Mouse (Mus musculus): ENCODE data around the gene Gclm. TPM values are rescaled to one million over a fixed set of nuclear protein-coding genes. Genes with fewer than 3 reads are reported as not detected.
"Not testable (repeated sequence)": the region's sequence is repeated elsewhere in the genome, so short reads cannot be mapped to it uniquely, and the experiment has no call there.

The Gclm gene
- total RNA-seq, 2 experiments from 2014 or later: 65.5 to 95.4 TPM

DNA sequence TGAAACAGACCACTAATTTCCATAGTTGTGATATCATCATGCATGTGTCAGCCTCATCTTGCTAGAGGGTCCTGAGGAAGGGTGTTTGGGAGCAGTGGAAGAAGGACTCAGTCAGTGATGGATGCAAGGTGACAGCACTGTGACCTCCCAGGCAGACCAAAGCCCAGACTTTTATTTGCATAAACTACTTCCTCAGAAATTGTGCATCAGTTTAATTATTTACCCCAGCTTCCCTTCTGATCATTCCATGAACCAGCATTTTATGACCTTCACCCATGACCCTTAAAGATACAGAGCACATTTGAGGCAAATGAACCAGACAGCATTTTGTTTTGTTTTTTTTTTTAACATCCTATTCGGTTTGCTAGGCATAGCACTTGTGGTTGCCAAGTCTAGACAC lies 9.6 kb upstream of the Gclm start:
- DNase-seq (ENCODE audit: extremely low spot score in 1 of 2, low spot score in 1 of 2): no peak

DNA sequence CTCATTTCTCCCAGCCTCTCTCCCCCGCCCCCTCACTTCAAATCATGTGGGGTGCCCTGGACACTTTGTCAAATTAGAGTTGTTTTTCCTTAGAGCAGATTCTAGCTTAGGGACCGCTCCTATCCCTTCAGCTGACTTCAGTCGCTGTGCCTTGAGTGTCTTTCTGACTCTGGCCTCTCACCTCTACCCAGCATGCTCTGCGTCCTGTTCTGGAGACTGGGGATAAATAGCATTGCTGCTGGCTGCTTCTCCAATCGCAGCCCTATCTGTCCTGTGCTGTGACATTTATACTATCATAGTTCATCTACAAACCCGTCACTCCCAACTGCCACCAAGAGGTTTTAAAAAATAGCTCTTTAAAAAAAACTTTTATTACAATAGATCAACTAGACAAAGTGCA lies 2.5 kb upstream of the Gclm start:
- no peak for DNase-seq (ENCODE audit: extremely low spot score in 1 of 2, low spot score in 1 of 2)

DNA sequence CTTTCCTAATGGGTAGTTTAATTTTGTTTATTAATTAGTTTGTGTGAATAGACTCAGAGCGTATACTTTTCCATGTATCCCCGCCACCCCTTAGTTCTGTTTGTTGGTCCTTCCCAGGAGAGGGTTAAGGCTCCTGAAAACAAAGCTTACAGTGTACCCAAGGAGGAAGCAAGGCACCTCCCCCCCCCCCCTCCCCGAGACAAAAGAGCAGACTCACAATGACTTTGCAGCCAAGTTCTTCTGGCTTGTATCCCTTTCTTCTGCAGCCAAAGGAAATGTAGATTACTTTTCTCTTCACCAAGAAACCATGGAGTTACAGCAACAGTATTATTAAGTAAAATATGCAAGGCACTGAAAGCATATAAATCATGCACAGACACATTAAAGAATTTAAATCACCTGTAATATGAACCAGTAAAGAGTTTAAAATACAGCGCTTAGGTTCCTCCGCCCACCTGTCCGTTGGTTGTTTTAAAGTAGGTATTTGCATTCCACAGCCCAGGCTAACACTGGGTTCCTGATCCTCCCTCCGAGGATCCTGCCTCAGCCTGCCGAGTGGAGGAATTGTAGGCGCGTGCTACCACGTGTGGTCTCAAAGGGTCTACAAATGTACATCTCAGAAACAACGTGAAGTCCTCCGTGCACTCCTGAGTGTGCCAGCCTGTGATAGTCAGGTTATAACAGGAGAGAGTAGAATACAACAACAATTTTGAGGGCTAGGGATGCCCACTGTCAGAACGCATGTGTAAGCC lies 1.8 kb upstream of the Gclm start:
- no peak for DNase-seq (ENCODE audit: extremely low spot score in 1 of 2, low spot score in 1 of 2)

DNA sequence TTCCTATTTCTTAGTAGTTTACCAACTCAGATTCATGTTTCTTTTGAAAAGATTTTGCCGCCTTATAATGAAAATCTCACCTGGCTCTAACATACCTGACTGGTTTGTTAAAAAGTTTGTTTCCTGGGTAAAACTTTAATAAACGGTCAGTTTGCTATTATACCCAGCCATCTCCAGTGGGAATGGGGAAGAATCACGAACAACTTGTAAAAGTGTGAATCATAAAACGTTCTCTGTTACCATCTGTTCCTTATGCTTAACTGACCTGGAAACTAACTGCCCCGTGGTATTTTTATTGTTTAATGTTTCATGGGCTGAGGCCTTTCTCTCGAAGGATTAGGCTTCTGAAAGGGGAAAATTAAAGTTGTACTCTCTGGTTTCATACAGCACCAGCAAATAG lies 598 bp upstream of the Gclm start:
- no peak for DNase-seq (ENCODE audit: extremely low spot score in 1 of 2, low spot score in 1 of 2)

DNA sequence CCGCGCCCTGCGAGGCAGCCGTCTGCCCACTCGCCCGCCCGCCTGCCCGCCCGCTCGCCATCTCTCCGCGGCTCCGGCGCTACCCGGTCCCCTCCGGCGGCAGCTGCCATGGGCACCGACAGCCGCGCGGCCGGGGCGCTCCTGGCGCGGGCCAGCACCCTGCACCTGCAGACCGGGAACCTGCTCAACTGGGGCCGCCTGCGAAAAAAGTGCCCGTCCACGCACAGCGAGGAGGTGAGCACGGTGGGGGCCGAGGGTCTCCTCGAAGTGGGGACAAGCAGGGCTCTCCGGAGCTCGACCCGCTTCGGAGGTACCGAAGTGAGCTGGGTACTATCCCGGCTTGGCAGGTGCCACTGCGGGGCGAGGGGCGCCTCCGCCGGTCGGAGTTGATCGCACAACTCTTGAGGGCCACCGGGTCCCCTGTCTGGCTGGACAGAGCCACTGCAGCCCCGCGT lies 548 bp downstream of the Gclm start:
- DNase-seq (ENCODE audit: extremely low spot score in 1 of 2, low spot score in 1 of 2): peak; percentile 30 to 50

DNA sequence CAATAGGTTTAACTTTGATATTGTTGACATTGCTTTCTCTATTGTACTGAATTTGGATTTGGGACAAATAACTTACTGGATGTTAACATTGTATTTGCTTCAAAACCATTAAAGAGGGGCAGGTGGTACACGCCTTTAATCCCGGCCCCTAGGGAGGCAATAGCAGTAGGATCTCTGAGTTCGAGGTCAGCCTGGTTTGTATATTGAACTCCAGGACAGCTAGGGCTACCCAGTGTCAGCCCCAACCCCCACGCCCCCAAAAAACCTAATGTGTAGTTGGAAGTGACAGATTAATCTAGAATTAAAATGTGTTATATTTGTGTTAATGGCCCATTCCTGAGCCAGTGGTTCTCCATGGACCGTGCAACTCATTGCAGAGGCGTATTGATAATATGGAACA lies 1.0 kb downstream of the Gclm start:
- DNase-seq (ENCODE audit: extremely low spot score in 1 of 2, low spot score in 1 of 2): no peak

DNA sequence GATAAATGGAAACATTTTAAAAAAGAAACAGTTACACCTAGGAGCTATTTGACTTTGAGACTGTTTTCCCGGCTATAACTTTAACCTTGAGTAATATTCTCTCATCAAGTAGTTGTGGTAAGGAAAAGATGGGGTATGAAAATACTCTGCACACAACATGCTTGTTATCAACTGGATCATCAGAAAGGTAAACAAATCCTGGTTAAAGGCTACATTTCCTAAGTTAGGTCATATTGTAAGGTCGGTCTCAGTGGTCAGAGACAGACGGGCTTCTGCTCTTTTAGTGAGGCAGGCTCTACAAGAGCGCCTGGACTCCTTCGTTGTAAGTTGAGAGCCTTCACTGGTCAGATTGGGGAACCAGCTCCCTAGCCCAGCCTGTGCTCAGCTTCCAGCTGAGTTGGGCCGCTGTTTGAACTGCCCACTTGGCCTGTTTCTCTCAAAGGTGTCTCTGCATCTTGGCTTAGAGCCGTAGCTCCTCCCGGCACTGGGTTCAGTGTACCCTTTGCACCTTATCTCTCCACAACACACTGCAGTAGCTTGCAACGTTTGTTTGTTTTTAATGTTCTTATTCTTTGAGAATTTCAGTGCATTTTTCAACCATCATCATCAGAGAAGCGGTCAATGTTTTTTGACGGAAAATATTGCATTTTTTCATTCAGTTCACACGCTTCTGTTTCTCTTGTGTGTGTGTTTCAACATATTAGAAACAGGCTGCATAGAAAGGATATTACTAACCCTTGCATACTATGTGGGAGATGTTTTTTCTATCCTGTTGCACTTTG lies 1.8 kb downstream of the Gclm start:
- no peak for DNase-seq (ENCODE audit: extremely low spot score in 1 of 2, low spot score in 1 of 2)

DNA sequence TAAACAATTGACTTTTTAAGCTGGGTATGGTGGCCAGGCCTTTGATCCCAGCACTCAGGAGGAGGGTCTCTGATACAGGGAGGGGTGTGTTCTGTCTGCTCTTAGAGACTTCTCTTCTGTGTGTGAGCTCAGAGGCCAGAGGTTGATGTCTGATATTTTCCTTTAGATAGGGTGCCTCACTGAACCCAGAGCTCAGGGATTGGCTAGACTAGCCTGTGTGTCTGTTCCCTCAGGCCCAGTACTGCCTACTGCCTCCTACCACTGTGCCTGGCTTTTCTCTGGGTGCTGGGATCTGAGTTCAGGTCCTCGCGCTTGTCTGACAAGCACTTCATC lies 2.4 kb downstream of the Gclm start:
- no peak for DNase-seq (ENCODE audit: extremely low spot score in 1 of 2, low spot score in 1 of 2)

DNA sequence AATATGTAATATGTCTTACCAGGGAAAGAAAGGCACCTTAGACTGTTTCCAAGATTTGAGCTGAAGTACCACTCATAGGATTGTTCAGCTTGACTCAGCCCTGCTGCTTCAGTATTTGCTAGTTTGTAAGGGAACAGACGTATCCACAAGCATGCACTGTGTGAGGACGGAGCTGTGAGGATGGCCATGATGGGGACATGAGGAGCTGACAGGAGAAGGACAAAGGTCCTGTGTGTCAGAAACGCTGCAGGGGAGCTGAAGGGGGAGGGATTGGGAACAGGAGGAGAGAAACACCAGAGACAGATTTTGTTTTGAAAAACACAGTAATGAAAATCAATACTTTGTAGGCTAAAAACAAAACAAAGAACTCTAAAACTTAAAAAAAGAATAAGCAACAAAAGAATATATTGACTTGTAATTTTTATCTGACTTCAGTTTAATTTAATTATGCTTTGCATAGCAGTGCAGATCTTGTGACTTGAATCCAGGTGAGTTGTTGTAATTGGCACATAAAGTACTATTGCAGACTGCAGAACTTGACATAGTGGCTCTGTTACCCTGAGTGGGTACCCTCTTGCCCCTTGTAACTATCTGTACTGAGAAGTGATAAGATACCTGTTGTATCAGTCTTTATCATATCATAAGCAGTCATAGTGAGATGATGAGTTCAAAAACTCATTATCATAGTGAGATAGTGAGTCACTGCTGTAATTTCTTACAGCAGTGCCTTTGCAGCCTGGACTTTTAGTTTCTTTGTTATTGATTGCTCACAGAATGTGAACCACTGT lies 7.3 kb downstream of the Gclm start:
- no peak for DNase-seq (ENCODE audit: extremely low spot score in 1 of 2, low spot score in 1 of 2)

DNA sequence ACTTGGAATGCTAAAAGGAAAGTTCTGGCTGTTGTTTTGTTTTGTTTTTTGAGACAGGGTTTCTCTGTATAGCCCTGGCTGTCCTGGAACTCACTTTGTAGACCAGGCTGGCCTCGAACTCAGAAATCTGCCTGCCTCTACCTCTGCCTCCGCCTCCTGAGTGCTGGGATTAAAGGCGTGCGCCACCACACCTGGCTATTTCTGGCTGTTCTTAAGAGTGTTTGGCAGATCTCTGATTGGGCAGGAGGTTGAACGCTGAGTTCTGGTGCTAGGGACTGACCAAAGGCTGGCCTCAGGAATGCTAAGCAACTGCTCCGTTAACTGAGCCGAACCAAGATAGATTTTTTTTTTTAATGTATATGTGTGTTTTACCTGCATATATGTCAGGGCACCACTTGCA lies 8.7 kb downstream of the Gclm start:
- DNase-seq (ENCODE audit: extremely low spot score in 1 of 2, low spot score in 1 of 2): not testable (repeated sequence)

DNA sequence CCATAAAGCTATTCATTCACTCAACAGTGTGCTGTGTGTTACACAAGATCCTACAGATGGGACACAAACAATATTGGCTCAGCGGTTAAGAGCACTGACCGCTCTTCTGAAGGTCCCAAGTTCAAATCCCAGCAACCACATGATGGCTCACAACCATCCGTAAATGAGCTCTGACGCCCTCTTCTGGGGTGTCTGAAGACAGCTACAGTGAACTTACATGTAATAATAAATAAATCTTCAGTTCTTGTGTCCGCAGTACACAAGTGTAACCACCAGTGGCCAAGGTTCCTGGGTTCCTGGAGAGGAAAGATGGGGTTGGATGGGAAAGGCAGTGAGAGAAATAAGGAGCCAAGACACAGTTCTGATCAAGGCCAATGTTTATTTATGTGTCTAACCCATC lies 24.6 kb downstream of the Gclm start:
- no peak for DNase-seq (ENCODE audit: extremely low spot score in 1 of 2, low spot score in 1 of 2)

DNA sequence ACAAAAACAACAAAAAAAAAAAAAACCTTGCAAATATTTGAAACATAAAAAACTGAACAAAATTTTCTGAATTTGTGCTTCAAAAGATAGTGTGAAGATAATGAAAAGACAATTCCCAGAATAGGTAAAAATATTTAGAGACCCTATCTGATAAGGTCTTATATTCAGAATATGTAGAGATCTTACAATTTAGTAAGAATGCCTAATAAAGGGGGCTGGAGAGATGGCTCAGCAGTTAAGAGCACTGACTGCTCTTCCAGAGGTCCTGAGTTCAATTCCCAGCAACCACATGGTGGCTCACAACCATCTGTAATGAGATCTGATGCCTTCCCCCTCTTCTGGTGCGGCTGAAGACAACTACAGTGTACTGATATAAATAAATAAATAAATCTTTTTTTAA lies 27.2 kb downstream of the Gclm start:
- not testable (repeated sequence) for DNase-seq (ENCODE audit: extremely low spot score in 1 of 2, low spot score in 1 of 2)

DNA sequence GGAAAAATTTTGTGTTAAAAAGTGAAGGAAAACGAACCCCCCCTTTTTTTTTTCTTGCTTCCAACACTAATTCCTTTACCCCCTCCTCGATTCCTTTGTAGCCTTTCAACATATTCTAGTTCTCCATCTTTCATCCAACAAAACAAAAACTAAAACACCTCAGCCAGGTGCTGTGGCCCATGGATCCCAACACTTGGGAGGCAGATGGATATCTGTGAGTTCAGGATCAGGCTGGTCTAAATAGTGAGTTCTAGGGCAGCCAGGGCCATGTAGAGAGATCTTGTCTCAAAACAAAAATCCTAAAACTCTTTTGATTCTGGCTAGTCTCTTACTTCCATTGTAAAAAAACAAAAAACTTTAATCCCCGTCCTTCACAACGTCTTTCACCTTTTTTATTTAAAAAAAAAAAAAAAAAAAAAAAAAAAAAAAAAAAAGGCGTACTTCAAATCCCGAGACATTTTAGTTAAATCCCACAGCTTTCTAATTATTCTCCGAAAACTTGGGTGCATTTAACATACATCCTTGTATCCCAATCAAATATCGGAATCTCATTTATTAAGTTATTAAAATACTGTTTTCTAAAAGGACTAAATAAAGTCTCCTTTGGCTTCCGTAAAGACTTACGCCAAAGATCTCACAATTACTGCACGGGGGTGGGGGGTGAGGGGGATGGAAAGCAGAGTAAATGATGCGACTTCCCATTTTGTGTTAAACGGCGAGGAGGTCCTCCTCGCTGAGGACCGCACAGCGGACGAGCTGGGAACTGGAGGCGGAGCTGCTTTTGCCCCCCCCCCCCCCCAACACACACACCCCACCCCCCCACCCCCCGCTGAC lies 28.3 kb downstream of the Gclm start:
- DNase-seq (ENCODE audit: extremely low spot score in 1 of 2, low spot score in 1 of 2): no peak

DNA sequence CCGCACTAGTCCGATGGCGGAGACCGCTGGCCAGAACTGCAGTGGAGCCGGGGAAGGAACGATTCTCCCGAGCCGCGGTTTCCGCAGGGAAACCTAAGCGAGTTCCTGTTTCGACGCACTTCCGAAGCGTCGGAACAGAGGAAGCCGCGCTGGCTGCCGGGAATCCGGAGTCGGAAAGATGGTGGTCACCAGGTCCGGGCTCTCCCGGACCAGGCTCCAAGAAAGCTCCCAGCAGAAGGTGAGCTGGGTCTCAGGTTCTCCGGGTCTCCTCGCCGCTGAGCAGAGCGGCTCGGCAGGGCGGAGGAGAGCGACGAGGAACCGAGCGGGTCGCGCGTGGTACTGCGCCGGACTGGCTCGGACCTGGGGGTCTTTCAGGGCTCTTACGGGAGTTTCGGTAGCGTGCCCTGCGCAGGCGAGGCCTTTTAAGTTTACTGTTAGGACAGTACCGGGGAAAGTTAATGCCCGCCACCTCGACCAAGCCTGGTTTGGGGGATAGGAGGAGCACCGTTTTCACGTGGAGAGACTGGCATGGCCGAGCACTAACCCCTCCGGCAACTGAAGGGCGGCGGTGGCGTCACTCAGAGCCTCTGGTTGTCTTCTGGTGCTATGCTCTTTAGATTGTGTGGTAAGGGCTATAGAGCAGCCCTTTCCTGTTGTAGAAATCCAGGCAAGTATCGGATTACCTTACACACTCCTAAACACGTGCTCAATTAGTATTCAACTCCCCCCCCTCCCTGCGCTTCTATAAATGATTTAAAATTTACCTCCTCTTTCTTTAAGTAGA lies 29.1 kb downstream of the Gclm start, which contains the start of gene Dnttip2:
Dnttip2 (plus strand) TSS at position 148 of the 784 bp plus-strand sequence.
- peak; percentile 82 to 84 for DNase-seq (ENCODE audit: extremely low spot score in 1 of 2, low spot score in 1 of 2)

DNA sequence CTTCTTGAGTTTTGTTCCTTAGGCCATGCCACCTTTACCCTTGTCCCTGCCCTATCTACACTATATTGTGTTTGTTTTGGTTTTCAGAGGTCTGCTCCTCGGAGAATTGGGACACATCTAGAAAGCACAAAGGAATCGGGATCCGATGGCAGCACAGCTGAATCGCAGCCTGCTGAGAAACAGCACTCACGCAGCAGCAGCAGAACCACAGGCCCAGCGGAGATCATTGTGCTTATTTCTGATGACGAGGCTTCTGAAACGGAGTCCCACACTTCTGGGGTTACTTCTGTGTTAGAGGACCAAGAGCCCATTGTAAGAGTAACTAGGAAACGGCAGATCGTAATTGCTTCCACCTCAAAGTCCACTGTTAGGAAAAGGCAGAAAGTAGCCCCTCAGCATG lies 29.8 kb downstream of the Gclm start:
- no peak for DNase-seq (ENCODE audit: extremely low spot score in 1 of 2, low spot score in 1 of 2)

DNA sequence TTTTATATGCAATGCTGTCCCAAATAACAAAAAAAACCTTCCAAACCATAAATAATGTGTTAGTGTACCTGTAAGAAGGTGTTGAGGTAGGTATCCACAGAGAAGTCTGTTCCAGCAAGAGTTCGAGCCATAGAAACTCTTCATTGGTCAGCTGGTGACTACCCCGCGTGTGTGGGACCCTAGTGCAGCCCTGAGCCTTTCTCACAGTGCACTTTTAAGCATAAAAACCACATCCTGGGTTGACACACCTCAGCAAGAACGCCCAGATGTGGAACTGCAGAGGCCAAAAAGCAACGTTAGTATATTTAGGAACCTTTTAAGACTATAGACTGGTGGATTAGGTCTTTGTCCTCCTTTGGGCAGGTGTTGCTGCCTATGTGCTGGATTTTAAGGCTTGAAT lies 41.8 kb downstream of the Gclm start:
- no peak for DNase-seq (ENCODE audit: extremely low spot score in 1 of 2, low spot score in 1 of 2)

DNA sequence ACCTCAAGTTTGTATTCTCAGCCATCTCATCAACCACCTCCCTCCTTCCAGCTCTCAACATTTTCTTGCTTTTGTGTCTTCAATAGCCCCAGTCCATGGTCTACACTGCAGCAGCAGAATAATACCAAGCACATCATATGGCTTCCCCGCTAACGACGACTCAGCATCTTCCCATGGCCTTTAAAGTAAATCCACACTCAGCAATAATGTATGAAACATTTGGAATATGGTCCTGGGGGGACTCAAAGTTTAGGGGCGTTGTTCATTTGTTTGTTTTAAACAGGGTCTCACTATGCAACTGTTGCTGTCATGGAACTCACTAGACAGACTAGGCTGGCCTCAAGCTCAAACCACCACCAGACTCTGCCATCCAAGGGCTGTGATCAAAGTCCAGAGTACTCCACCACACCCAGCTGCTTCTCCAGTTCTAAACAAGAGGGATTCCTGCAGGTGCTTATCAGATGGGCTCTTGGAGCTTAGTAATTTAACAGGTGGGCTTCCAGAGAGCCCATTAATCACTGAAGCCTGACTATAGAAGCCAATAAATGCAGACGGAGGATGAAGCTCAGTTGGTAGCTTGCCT lies 43.3 kb downstream of the Gclm start:
- no peak for DNase-seq (ENCODE audit: extremely low spot score in 1 of 2, low spot score in 1 of 2)

DNA sequence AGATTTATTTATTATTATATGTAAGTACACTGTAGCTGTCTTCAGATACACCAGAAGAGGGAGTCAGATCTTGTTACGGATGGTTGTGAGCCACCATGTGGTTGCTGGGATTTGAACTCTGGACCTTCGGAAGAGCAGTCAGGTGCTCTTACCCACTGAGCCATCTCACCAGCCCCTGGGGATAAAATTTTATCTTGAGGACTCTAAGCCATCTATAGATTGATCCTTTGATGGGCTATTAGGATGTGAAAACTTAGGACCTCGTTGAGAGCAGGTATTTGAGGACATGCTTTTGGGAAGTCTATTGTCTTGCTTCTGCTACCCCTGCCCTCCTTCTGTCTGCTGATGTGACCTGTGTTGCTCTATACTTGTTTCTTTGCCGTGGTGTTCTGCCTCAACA lies 44.0 kb downstream of the Gclm start:
- not testable (repeated sequence) for DNase-seq (ENCODE audit: extremely low spot score in 1 of 2, low spot score in 1 of 2)

DNA sequence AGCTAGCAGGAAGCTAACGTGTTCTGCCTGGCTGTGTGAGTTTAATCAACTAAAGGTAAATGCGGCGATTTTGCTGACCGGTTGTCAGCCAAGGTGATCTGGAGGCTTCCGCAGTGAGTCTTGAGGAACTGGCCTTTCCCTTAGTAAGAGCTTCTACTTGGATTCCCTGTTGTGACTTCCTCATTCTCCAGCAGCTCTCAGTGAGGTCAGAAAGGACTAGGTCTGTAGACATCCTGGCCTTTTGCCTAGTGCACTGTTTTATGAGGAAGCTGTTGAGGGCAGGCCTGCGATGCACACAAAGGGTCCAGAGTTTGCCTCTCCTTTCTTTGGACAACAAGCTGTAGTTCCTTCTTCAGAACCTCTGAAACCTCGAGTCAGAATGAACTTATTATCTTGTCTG lies 45.3 kb downstream of the Gclm start:
- DNase-seq (ENCODE audit: extremely low spot score in 1 of 2, low spot score in 1 of 2): no peak

Measured in layer of hippocampus, postnatal 25 days (tissue).